Mouse (Mus musculus): Measurements from ENCODE around the gene Rps19.
"Not testable (repeated sequence)": the region's sequence is repeated elsewhere in the genome, so short reads cannot be mapped to it uniquely, and the experiment has no call there.

Rps19 gene

DNA sequence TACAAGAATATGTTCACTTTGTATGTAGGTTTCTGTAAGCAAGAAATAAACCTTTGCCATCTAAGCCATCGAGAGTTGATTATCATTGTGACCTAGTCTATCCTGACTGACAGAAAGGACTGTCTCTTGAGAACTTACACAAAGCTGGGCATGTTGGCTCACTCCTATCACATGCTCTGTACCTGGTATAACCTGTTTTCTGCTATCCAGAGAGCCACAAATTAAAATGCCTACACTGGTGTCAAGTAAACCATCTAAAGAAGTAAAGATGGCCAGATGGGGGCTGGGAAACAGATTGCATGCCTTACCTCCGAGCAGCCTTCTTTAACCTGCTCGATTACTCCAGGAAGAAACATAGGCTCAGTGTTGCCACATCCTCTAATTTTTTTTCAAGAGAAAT is 6.6 kb upstream of the Rps19 start:
- no peak for DNase-seq

DNA sequence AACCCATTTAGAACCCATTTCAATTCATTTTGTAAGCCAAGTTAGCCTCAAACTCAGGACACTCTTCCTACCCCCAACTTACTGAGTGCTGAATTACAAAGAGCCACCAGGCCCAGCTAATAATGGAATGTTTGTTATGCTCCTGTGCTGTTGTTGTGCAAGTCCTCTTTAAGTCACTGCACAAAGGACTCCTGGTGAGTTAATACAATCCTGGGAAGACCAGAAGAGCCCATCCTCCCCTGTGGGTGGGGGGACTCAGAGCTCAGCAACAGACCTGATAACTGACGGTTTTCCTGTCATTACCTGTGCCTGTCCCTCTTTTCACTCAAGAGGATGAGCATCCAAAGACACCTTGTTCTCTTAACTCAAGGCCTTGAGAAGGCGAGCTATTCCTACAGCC is 4.6 kb upstream of the Rps19 start:
- no peak for DNase-seq

DNA sequence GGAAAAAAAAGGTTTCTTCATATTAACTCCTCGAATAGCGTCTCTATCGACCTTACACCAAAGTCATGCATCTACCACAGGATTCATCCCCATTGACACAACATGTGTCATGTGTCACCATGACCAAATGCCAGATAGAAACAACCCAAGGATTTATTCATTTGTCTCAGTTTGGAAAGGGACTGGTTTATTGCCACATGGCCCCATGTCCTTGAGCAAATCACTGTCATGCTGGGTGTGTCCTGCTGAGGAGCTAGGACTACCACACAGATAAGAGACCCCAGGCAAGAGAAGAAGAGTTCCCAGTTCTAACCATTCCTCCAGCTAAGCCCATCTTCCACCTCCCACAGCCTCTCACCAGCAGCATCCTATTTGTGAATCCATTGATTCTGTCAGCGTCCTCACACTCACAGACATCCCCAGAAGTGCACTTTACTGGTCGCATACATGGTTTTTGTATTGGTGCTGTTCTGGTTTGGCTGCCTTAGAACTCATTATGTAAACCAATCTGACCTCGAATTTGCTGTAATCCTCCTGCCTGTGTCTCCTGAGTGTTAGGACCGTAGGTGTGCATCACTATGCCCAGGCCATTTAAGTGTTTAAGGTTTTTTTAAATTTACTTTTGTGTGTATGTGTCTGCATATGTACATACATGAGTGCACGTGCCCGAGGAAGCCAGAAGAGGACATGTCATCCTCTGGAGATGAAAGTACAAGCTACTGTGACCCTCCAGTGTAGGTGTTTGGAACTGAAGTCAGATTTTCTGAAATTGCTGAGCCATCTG is 1.6 kb upstream of the Rps19 start:
- no peak for DNase-seq

DNA sequence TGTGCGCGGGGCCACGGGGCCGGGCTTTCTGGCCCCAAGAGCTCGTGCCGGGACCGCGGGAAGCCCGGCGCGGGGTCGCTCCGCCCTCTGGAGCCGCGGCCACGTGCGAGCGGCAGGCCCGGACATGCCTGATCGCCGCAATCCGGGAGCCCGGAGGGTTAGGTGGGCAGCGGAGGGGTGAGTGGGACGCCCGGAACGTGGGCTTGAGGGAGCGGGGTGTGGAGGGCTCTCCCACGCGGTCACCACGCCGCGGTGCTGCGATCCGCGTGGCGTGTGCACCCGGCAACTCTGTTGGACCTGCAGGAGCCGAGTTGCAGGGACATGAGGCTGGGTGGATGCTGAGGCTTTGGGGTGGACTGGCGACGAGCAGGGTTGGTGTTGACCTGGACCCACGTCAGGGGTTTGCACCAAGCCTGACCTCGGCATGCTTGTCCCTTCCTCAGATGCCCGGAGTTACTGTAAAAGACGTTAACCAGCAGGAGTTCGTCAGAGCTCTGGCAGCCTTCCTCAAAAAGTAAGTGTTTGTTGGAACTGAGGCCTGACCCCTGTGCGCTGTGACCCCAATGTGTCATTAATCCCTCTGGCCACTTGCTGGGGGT is 621 bp downstream of the Rps19 start:
- peak; percentile 60 to 69 for DNase-seq

DNA sequence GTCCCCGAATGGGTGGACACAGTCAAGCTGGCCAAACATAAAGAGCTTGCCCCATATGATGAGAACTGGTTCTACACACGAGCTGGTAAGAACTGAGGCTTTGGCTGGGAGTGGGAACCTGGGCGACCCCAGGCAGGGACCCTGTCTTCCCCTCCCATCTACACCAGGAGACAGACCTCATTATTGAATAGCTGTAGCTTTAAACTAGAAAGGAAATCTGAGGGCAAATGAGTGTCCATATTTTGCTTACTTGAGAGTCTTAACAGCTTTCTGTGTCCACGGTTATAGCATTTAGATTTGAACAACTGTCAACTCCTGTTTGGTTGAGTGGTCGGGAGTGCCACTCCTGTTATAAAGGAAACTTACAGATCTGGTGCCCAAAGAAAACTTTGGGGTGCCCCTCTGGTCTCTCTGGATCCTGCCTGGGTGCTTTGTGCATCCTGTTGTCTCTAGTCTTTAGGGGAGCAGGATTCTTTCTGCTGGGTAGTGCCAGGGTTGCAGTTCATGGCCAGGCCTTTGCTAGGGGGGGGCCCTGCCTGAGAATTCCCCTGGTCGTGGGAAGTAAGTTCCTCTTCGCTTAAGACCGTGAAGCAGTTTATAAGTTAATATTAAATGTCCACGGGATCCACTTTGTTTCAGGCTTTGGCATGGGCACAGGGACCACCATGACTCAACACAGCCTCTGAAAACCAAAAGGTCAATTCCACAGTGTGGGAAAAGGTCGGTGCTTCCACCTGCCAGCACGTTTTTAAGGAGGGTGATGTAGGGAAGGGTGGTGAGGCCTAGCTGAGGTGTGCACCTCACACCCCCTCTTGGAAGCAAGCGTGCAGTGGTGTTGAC is 1.5 kb downstream of the Rps19 start:
- DNase-seq = no peak

DNA sequence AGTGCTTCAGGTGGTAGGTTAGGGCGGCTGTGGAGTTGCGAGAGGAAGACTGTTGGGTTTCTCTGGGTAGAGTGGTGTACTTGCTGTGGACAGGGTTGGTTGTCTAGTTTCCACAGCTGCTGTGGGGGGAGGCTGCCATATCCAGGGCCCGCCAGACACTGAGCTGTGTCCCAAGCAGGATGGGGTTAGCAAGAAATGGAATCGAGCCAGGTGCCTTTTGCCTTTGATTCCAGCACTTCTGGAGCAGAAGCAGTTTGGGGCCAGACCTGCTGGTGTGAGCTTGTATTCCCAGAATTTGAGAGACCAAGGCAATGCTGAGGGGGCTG is 2.1 kb downstream of the Rps19 start:
- DNase-seq = peak in 1 of 2 experiments; percentile 43

DNA sequence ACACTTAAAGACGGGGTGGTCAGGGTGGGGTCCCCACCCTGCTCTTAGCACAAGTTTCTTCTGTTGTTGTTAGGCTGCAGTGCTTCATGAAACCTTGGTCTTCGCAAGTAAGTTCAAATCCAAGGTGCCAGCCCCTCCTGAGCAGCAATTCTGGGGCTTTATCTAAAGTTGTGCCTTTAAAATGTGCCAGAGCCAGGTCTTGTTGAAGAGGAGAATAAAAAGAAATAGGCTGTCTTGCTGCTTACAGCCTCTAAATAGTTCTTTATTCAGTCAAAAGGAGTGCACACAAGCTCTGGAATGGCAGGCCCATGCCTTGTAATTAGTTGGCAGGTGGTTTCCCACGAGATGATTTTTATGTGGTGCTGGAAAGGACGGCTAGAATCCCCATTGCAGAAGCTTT is 2.9 kb downstream of the Rps19 start:
- DNase-seq = no peak

DNA sequence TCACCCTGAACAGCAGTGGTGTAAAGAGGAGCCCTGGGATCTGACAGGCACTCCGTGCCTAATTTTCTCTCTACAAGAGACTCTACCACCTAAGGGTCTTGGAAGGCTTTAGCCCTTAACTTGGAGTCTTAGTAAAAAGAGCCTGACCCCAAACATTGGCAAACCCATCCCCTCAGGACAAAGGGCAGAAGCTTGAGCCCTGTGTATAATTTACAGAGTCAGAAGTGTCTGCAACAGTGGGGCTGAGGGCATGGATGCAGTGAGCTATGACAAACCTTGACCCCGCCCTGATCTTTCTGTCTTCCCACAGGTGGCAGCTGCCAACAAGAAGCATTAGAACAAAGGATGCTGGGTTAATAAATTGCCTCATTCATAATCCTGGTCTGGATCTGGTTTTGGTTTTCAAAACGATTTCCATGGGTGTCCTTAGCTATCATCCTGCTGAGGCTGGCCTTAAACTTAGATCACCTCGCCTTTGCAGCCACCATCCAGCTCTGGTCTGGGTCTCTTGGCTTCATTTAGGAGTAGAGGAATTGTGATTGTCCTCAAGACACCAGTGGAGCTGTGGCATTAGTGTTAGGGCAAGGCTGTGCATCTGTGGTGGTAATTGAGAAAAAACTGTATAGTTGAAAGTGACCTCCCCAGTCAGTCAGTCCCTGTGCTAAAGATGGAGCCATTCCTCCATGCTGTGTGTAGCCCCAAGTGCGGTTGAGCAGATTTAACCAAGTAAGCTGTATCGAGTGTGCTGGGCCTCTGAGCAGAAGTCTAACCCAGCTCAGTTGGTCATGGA is 5.5 kb downstream of the Rps19 start:
- DNase-seq = no peak

DNA sequence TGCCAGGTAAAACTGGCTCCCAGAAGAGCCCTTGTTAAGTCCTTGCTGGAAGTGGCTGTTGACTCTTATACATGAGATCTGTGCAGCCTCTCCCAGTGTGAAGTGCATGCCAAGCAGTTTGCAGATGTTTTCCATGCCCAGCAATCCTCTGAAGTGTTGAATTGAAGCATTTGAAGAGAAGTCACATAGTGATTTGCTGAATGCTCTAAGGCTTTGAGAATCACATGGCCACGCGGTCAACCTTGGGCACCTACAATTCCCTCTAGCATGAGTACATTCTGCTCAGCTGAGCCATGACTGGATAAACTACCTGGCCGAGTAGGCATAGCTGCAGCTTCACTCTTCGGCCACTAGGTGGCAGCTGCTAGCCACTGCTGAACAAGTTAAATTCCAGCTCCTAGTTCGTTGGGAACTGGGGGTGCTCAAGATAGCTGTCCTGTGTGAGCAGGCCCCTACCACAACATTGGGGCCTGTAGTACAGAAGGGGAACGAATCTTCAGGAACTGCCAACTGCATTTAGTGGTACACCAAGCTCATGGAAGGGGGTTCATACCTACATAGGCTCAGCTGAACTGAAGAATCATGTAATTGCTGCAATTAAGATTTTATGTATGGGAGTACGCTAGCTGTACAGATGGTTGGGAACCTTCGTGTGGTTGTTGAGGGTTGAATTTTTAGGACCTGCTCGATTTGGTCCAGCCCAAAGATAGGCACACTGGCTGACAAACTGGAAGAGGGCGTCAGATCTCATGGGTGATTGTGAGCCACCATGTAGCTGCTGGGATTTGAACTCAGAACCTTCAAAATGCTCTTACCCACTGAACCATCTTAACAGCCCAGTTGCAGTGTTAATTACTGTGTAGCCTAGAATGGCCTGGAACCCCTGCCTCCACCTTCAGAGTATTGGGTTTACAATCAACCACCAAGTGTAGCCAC is 6.4 kb downstream of the Rps19 start:
- peak; percentile 86 to 87 for DNase-seq

DNA sequence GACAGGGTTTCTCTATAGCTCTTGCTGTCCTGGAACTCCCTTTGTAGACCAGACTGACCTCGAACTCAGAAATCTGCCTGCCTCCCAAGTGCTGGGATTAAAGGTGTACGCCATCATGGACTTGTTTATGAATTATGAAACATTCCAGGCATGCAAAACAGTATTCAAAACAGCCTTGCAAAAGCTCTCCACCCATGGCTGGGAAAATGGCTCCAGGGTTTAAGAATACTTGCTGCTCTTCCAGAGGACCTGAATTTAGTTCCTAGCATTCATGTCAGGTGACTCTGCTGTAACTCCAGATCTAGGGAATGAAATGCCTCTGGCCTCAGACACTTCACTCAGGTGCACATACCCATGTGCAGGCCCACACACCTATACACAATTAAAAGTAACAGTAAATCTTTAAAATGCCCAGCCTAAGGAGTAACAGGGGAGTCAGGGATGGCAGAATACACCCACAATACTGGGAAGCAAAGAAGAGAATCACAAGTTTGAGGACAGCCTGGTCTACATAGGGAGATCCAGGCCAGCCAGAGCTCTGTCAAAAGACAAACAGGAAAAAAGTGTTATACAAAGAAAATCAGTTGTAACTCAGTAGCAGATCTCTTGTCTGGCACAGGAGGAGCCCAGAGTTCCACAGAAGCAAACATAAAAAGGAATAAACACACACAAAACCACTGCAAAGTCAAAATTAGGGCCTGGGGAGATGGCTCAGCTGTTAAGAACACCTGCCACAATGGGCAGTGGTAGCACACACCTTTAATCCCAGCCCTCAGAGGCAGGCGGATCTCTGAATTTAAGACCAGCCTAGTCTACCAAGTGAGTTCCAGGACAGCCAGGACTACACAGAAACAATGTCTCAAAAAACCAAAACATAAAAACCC is 7.3 kb downstream of the Rps19 start:
- DNase-seq = no peak

DNA sequence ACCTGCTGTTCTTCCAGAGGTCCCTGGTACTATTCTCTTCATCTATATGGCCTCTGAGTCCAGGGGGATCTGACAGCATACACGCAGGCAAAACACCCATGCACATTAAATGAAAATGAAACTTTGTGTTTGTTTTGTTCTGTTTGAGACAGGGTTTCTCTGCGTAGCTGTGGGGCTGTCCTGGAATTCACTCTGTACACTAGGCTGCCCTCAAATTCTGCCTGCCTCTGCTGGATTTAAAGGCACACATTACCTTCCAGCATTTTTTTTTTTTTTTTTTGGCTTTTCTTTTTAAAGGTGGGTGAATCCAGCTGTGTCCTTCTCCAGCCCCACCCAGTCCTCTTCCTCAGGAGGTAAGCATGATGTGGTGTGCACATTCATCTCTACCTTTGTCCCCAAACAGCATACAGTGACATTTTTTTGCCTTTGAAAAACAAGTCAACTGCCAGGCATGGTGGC is 8.0 kb downstream of the Rps19 start:
- DNase-seq = no peak

DNA sequence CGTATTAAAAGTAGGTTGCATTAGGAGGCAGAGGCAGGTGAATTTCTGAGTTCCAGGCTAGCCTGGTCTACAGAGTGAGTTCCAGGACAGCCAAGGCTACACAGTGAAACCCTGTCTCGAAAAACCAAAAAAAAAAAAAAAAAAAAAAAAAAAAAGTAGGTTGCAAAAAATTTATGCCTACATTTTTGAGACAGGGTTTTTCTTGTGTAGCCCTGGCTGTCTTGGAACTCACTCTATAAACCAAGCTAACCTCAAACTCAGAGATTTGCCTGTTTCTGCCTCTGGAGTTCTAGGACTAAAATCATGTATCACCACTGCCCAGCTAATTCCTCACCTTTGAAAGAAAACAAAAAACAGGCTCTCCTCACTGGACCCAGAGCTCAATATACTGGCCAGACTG is 11.6 kb downstream of the Rps19 start:
- not testable (repeated sequence) for DNase-seq

DNA sequence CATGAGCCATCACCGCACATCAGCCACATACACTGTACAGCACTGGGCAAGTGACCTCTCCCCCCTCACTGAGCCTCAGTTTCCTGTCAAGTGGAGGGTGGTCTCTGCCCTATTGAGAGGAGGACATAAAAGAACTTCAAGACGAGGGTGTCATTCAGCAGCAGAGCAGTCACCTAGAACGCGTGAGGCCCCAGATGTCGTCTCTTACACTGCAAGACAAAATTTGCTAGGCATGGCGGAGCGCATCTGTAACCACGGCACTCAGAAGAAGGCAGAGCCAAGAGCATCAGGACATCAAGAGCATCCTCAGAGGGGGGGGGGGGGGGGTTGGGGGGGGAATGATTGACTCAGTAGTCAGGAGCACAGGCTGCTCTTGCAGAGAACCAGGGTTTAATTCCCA is 12.1 kb downstream of the Rps19 start:
- DNase-seq = no peak

DNA sequence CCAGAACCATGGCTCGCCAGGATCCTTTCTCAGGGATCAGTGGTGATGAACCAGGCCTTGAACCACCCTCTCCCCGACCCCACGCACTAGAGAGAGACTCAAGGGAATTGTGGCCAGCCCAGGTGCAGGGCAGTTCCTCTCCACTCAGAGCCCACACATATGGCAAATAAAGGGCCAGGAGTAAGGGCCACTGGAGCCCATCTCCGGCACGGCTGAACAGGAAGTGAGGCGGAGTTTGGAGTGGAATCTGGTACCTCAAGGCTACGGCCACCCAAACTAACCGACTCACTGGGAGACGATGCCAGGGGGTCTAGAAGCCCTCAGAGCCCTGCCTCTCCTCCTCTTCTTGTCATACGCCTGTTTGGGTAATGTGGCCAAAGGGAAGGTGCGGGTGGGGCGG is 13.1 kb downstream of the Rps19 start, which contains the start of gene Cd79a:
Cd79a (plus strand) TSS at position 158 of the 400 bp plus-strand sequence.
- DNase-seq = peak in 1 of 2 experiments; percentile 50

DNA sequence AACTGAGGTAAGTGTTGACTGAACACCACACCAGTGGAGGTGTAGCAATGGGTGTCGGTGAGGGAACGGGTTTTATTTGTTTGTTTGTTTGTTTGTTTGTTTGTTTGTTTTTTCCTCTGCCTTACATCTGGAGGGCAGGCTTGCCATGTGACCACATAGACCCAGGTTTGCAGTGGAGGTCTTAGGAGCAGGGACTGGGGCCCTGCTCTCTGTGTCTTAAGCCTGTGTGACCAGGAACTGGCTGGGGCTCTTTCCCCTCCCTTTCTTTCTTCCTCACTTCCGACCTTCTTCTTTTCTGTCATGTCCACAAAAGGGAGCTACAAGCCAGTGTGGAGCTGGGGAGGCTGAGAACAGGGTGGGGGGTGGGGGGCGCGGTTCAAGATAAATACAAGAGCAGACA is 13.8 kb downstream of the Rps19 start:
- no peak for DNase-seq

DNA sequence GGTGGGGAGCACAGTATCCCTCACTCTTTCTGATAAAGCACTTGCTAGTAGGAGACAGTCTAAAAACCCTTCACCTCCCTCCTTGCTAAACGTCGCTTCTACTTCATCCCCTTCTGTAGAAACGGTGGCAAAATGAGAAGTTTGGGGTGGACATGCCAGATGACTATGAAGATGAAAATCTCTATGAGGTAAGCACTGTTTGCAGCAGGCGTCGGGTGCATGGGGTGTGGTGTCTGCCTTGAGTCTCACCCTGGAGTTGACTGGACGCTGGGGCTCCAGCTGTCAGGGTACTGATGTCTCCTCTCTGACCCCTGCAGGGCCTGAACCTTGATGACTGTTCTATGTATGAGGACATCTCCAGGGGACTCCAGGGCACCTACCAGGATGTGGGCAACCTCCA is 16.9 kb downstream of the Rps19 start:
- DNase-seq = no peak

DNA sequence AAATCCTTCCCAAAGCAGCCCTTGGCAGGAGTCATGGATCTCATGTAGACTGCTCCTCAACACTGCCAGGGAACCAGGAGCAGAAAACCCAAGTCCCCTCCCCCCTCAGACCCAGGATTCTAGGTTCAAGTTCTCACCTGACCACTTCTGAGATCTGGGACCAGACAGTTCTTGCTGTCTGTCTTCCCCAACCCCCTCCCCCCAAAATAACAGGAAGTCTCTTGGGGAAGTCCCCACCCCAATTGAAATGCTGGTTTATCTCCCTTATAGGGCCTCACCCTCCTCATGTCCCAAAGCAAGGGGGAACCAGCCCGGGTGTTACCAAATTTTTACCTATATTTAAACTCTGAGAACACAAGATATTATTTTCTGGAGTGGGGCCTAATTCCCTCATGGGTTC is 17.7 kb downstream of the Rps19 start:
- DNase-seq = no peak

DNA sequence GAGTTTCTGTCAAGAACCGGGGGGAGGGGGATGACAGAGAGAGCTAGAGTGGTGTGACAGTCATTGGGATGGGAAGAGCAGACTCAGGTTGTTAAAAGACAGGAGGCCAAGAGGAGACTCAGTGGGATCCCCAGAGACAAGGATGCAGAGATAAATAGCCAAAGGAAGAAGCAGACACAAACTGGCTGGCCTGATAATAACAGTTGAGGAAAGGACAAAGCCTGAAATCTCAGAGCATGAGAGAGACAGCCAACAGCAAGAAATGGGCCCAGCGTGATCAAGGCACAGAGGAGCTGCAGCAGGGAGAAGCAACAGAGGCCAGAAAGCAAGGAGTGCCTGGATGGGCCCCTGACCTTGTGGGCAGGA is 18.1 kb downstream of the Rps19 start:
- DNase-seq = no peak

DNA sequence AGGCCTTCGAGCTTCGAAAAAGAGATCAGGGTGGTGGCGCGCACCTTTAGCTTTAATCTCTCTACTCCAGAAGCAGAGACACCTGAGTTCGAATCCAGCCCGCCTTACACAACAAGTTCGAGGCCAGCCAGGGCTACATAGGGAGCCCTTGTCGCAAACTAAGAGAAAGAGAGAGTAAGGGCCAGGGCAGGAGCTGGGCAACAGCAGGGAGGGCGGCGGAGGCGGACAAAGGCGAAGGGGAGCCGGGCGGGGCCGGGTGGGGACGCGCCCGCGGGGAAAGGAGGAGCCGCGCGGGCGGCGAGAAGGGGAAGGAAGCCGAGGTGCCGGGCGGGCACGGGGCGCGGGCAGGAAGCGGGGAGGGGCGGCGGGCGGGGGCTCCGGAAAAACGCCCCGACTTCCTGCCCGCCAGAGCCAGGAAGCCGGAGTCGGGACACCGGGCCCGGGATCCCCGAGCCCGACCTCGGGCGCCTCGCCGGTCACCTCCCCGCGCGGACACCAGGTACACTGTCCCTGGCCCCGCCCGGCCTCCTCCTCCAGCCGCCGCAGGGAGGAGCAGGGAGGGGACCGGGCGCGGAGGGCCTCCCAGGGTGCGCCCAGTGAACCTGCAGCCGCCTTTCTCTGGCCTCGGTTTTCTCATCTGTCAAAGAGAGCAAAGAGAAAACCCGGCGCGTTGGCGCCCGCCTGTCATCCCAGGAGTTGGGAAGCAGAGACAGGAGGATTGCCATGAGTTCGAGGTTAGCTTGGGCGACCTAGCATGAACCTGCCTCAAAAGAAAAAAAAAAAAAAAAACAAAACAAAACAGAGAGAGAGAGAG is 18.7 kb downstream of the Rps19 start, which contains the start of gene Arhgef1:
Arhgef1 (plus strand) TSS at position 283 of the 814 bp plus-strand sequence.
- DNase-seq = peak; percentile 86 to 89

DNA sequence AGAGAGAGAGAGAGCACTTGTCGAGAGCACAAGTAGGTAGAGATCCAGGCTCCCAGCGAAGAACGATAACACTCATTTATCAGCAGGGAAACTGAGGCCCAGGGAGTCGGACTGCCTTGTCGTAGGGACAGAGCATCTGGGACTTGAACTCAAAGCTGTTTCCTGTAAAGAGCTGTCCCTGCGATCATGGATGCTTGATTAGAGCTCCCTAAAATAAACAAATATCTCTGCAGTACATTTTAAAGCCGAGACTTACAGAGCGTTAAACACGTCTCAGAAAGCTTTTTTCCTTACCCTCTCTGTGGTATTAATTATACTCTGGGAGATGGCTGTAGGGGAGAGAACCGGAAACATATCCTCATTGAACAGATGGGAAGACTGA is 19.3 kb downstream of the Rps19 start:
- no peak for DNase-seq
